Mouse (Mus musculus) testis, adult 2 months (tissue): Measurements from ENCODE around the gene Slc39a11.

Experiments used
- CTCF ChIP-seq: fragments of 200-500 bp; IDR thresholded peaks from 2 replicates; pipeline ENCODE4 v1.5.1; 2012; ENCODE audit warnings: low read depth, mild to moderate bottlenecking, inconsistent platforms, low read length, moderate library complexity; ENCODE audit not compliant: control insufficient read depth, insufficient read depth, insufficient replicate concordance
- POLR2A ChIP-seq: fragments of 200-500 bp; IDR thresholded peaks from 2 replicates; pipeline ENCODE4 v1.6.1; 2012; ENCODE audit warnings: low read depth, mild to moderate bottlenecking, inconsistent platforms, low read length, moderate library complexity; ENCODE audit not compliant: control insufficient read depth

DNA sequence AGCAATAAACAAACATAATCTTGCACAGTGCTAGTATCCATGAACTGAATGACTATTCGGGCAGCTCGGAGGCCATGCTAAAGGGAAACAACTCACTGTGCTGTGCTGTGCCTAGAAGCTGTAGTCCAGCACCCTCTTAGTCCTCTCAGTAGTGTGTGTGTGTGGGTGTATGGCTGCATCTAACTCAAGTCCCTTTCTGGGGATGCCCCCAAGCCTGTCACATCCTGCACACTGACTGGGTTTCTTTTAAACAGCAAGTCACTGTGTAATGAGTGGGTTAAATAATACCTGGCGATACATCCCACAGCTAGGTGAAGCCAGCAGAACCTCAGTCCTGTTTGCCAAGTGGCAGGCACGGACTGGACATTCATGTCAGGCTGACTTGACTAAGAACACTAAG, 8.9 kb upstream of the Slc39a11 start:
- TF ChIP-seq POLR2A = no peak
- TF ChIP-seq CTCF = no peak
